Mouse (Mus musculus): ENCODE results near the gene Whamm.

GRCm38 (mm10) chr7:81577872-81578271 is 6.8 kb downstream of the Whamm start:
- no peak for TF ChIP-seq CTCF (IDR thresholded peaks at IDR 0.05; ENCODE audit: low read depth)
- TF ChIP-seq EP300 (IDR thresholded peaks at IDR 0.05; ENCODE audit: low read depth), result no peak

Data from heart, postnatal 0 days (tissue).